13 mouse cellular contexts compared by ENCODE assay signal in the genomic region with DNA sequence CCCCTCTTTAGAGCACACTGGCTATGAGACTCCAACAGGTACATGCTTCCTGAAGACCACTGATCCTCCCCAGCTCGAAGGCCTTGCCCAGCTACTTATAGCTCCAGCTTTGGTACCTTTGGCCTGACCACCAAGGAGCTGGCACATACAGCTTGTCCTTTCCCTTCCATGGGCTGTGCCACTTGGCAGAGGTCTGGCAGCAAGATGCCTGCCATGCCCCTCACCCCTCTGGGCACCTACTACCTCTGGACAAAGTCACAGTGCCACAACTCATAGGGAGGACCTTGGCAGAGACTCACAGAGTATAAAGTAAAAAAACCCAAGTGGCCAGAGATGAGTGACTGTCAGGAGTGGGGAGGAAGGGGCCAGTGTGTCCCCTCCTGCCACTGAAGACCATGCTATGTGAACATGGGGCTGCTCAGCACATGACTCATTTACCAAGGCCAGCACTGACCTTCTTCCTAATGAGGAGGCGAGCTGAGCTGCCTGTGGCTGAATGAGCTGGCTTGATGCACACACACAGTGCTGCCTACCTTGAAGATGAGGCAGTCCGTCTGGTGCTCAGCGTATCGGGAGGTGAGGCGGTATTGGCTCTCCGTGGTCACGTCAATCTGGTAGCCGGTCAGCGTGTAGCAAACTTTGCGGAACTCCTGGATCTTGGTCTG.
"Had no signal": no experiment of that assay in that cellular context is flagged by ENCODE, and none has a peak within 500 bp of the region (broad histone marks: within the 10 kb centered on the region; RNA-seq: fewer than 3 reads in every experiment).

No protein-coding gene starts in this region.

- H3K9me3 ChIP-seq: kidney, embryonic 15.5 days; limb, embryonic 15.5 days; liver, embryonic 12.5 days; neural tube, embryonic 12.5 days; stomach, embryonic 15.5 days had no signal

- H3K4me3 ChIP-seq: kidney, embryonic 15.5 days; limb, embryonic 15.5 days; liver, embryonic 12.5 days; neural tube, embryonic 12.5 days; stomach, embryonic 15.5 days had no signal

- H3K9ac ChIP-seq: kidney, embryonic 15.5 days; limb, embryonic 15.5 days; liver, embryonic 12.5 days; lung, embryonic 14.5 days; neural tube, embryonic 12.5 days; stomach, embryonic 15.5 days had no signal

- ATAC-seq: liver, embryonic 12.5 days had no signal

- H3K4me1 ChIP-seq: liver, embryonic 12.5 days had no signal

- H3K4me2 ChIP-seq: kidney, embryonic 15.5 days; limb, embryonic 15.5 days; liver, embryonic 12.5 days; lung, embryonic 14.5 days; neural tube, embryonic 12.5 days; stomach, embryonic 15.5 days had no signal

- H3K27me3 ChIP-seq: kidney, embryonic 15.5 days; limb, embryonic 15.5 days; liver, embryonic 12.5 days; neural tube, embryonic 12.5 days; stomach, embryonic 15.5 days had no signal

- DNase-seq: layer of hippocampus, postnatal 36 days; lung, embryonic 14.5 days; lung, postnatal 10 days; midbrain, embryonic 14.5 days; retina, postnatal 1 day; thymus, adult 2 months; thymus, postnatal 25 days had no signal

- H3K27ac ChIP-seq: kidney, embryonic 15.5 days; limb, embryonic 15.5 days; liver, embryonic 12.5 days; macrophage; neural tube, embryonic 12.5 days; stomach, embryonic 15.5 days had no signal
